Mouse (Mus musculus): Measurements from ENCODE around the gene Vwa3b. TPM values are rescaled to one million over a fixed set of nuclear protein-coding genes. Genes with fewer than 3 reads are reported as not detected.

The Vwa3b gene
- polyA plus RNA-seq, 1 experiment from 2014 or later: 0.29 TPM

GRCm38 (mm10) chr1:37035879-37036278, 9.5 kb downstream of the Vwa3b start:
- Histone ChIP-seq H3K9me3 (replicated peaks) (no peaks in the 10 kb centered on the region), H3K4me1 (replicated peaks) (no peaks in the 10 kb centered on the region), H3K9ac (no peak overlapping the region), H3K27me3 (no peaks in the 10 kb centered on the region), H3K27ac (no peak overlapping the region), H3K4me3 (no peak overlapping the region), H3K4me2 (no peak overlapping the region), H3K36me3 (no peaks in the 10 kb centered on the region)
- ATAC-seq (replicated peaks; ENCODE audit: insufficient number of reproducible peaks, insufficient read depth, low FRiP score, low read depth): no peak
- 87% methylated on average over 8 of the region's 8 CpGs for WGBS

- H3K27ac ChIP-seq: no peak overlapping the region
- no peaks in the 10 kb centered on the region for H3K36me3 ChIP-seq
- H3K27me3 ChIP-seq: no peaks in the 10 kb centered on the region
- ATAC-seq (replicated peaks; ENCODE audit: insufficient number of reproducible peaks, insufficient read depth, low FRiP score, low read depth): no peak
- 88% methylated on average over 7 of the region's 7 CpGs for WGBS
- H3K9me3 ChIP-seq (replicated peaks): no peaks in the 10 kb centered on the region
- no peaks in the 10 kb centered on the region for H3K4me1 ChIP-seq (replicated peaks)
- no peak overlapping the region for H3K9ac ChIP-seq
- no peak overlapping the region for H3K4me2 ChIP-seq
- no peak overlapping the region for H3K4me3 ChIP-seq
Observed at GRCm38 (mm10) chr1:37041126-37041525, 14.7 kb downstream of the Vwa3b start.

GRCm38 (mm10) chr1:37041856-37042255, 15.5 kb downstream of the Vwa3b start:
- no peaks in the 10 kb centered on the region for H3K27me3 ChIP-seq
- no peaks in the 10 kb centered on the region for H3K4me1 ChIP-seq (replicated peaks)
- no peak overlapping the region for H3K4me3 ChIP-seq
- 80% methylated on average over 5 of the region's 5 CpGs for WGBS
- H3K9ac ChIP-seq: no peak overlapping the region
- H3K4me2 ChIP-seq: no peak overlapping the region
- H3K36me3 ChIP-seq: no peaks in the 10 kb centered on the region
- no peaks in the 10 kb centered on the region for H3K9me3 ChIP-seq (replicated peaks)
- ATAC-seq (replicated peaks; ENCODE audit: insufficient number of reproducible peaks, insufficient read depth, low FRiP score, low read depth): no peak
- H3K27ac ChIP-seq: no peak overlapping the region

GRCm38 (mm10) chr1:37042769-37043168, 16.4 kb downstream of the Vwa3b start:
- Histone ChIP-seq H3K9ac (no peak overlapping the region), H3K4me2 (no peak overlapping the region), H3K9me3 (replicated peaks) (no peaks in the 10 kb centered on the region), H3K4me3 (no peak overlapping the region), H3K27me3 (no peaks in the 10 kb centered on the region), H3K36me3 (no peaks in the 10 kb centered on the region), H3K4me1 (replicated peaks) (no peaks in the 10 kb centered on the region), H3K27ac (no peak overlapping the region)
- 83% methylated on average over 8 of the region's 8 CpGs for WGBS
- ATAC-seq (replicated peaks; ENCODE audit: insufficient number of reproducible peaks, insufficient read depth, low FRiP score, low read depth): no peak

GRCm38 (mm10) chr1:37043196-37043595, 16.8 kb downstream of the Vwa3b start:
- WGBS: 87% methylated on average over 3 of the region's 3 CpGs
- H3K27me3 ChIP-seq: no peaks in the 10 kb centered on the region
- no peaks in the 10 kb centered on the region for H3K36me3 ChIP-seq
- H3K9me3 ChIP-seq (replicated peaks): no peaks in the 10 kb centered on the region
- H3K4me3 ChIP-seq: no peak overlapping the region
- no peak for ATAC-seq (replicated peaks; ENCODE audit: insufficient number of reproducible peaks, insufficient read depth, low FRiP score, low read depth)
- H3K27ac ChIP-seq: no peak overlapping the region
- no peaks in the 10 kb centered on the region for H3K4me1 ChIP-seq (replicated peaks)
- no peak overlapping the region for H3K9ac ChIP-seq
- H3K4me2 ChIP-seq: no peak overlapping the region

GRCm38 (mm10) chr1:37045472-37045871, 19.1 kb downstream of the Vwa3b start:
- Histone ChIP-seq H3K36me3 (no peaks in the 10 kb centered on the region), H3K27ac (no peak overlapping the region), H3K9ac (no peak overlapping the region), H3K9me3 (replicated peaks) (no peaks in the 10 kb centered on the region), H3K4me3 (no peak overlapping the region), H3K4me2 (no peak overlapping the region), H3K27me3 (no peaks in the 10 kb centered on the region), H3K4me1 (replicated peaks) (no peaks in the 10 kb centered on the region)
- ATAC-seq (replicated peaks; ENCODE audit: insufficient number of reproducible peaks, insufficient read depth, low FRiP score, low read depth): no peak
- WGBS: 64% methylated on average over 5 of the region's 5 CpGs

GRCm38 (mm10) chr1:37049159-37049558, 22.8 kb downstream of the Vwa3b start:
- H3K4me2 ChIP-seq: no peak overlapping the region
- no peaks in the 10 kb centered on the region for H3K9me3 ChIP-seq (replicated peaks)
- no peak overlapping the region for H3K9ac ChIP-seq
- WGBS: 46% methylated on average over 4 of the region's 4 CpGs
- no peak overlapping the region for H3K27ac ChIP-seq
- no peaks in the 10 kb centered on the region for H3K4me1 ChIP-seq (replicated peaks)
- no peaks in the 10 kb centered on the region for H3K36me3 ChIP-seq
- no peaks in the 10 kb centered on the region for H3K27me3 ChIP-seq
- ATAC-seq (replicated peaks; ENCODE audit: insufficient number of reproducible peaks, insufficient read depth, low FRiP score, low read depth): no peak
- H3K4me3 ChIP-seq: no peak overlapping the region

GRCm38 (mm10) chr1:37053691-37054090, 27.3 kb downstream of the Vwa3b start:
- H3K4me3 ChIP-seq: no peak overlapping the region
- ATAC-seq (replicated peaks; ENCODE audit: insufficient number of reproducible peaks, insufficient read depth, low FRiP score, low read depth): no peak
- H3K36me3 ChIP-seq: no peaks in the 10 kb centered on the region
- WGBS: 82% methylated on average over 4 of the region's 4 CpGs
- no peak overlapping the region for H3K4me2 ChIP-seq
- H3K9me3 ChIP-seq (replicated peaks): no peaks in the 10 kb centered on the region
- H3K4me1 ChIP-seq (replicated peaks): no peaks in the 10 kb centered on the region
- no peak overlapping the region for H3K9ac ChIP-seq
- H3K27ac ChIP-seq: no peak overlapping the region
- H3K27me3 ChIP-seq: no peaks in the 10 kb centered on the region

- H3K4me3 ChIP-seq: no peak overlapping the region
- H3K9me3 ChIP-seq (replicated peaks): no peaks in the 10 kb centered on the region
- WGBS: 73% methylated on average over 6 of the region's 6 CpGs
- H3K9ac ChIP-seq: no peak overlapping the region
- no peaks in the 10 kb centered on the region for H3K27me3 ChIP-seq
- no peak overlapping the region for H3K27ac ChIP-seq
- H3K36me3 ChIP-seq: no peaks in the 10 kb centered on the region
- ATAC-seq (replicated peaks; ENCODE audit: insufficient number of reproducible peaks, insufficient read depth, low FRiP score, low read depth): no peak
- no peaks in the 10 kb centered on the region for H3K4me1 ChIP-seq (replicated peaks)
- H3K4me2 ChIP-seq: no peak overlapping the region
Observed at GRCm38 (mm10) chr1:37056831-37057561, 30.6 kb downstream of the Vwa3b start.

- Histone ChIP-seq H3K27me3 (no peaks in the 10 kb centered on the region), H3K36me3 (no peaks in the 10 kb centered on the region), H3K9ac (no peak overlapping the region), H3K27ac (no peak overlapping the region), H3K4me2 (no peak overlapping the region), H3K4me3 (no peak overlapping the region), H3K4me1 (replicated peaks) (no peaks in the 10 kb centered on the region), H3K9me3 (replicated peaks) (no peaks in the 10 kb centered on the region)
- no peak for ATAC-seq (replicated peaks; ENCODE audit: insufficient number of reproducible peaks, insufficient read depth, low FRiP score, low read depth)
- WGBS: 75% methylated on average over 5 of the region's 5 CpGs
Observed at GRCm38 (mm10) chr1:37060856-37061255, 34.5 kb downstream of the Vwa3b start.

GRCm38 (mm10) chr1:37063053-37063452, 36.7 kb downstream of the Vwa3b start:
- ATAC-seq (replicated peaks; ENCODE audit: insufficient number of reproducible peaks, insufficient read depth, low FRiP score, low read depth): no peak
- Histone ChIP-seq H3K4me1 (replicated peaks) (no peaks in the 10 kb centered on the region), H3K27me3 (no peaks in the 10 kb centered on the region), H3K9me3 (replicated peaks) (no peaks in the 10 kb centered on the region), H3K4me2 (no peak overlapping the region), H3K4me3 (no peak overlapping the region), H3K36me3 (no peaks in the 10 kb centered on the region), H3K9ac (no peak overlapping the region), H3K27ac (no peak overlapping the region)
- 78% methylated on average over 5 of the region's 5 CpGs for WGBS

GRCm38 (mm10) chr1:37063841-37064240, 37.4 kb downstream of the Vwa3b start:
- no peak overlapping the region for H3K4me3 ChIP-seq
- H3K4me2 ChIP-seq: no peak overlapping the region
- no peaks in the 10 kb centered on the region for H3K4me1 ChIP-seq (replicated peaks)
- no peaks in the 10 kb centered on the region for H3K36me3 ChIP-seq
- no peak overlapping the region for H3K9ac ChIP-seq
- WGBS: 70% methylated on average over 4 of the region's 4 CpGs
- H3K9me3 ChIP-seq (replicated peaks): no peaks in the 10 kb centered on the region
- no peaks in the 10 kb centered on the region for H3K27me3 ChIP-seq
- H3K27ac ChIP-seq: no peak overlapping the region
- no peak for ATAC-seq (replicated peaks; ENCODE audit: insufficient number of reproducible peaks, insufficient read depth, low FRiP score, low read depth)
